Mouse (Mus musculus) intestine, embryonic 16.5 days (tissue): Measurements from ENCODE around the gene Calml4. TPM values are rescaled to one million over a fixed set of nuclear protein-coding genes. Genes with fewer than 3 reads are reported as not detected.
A peak's percentile ranks its signal among the peaks of the same experiment; 100 is the strongest.

Source experiments
- ATAC-seq: fragments of 200-750 bp; cut with Nextera tagmentation; 2 replicates; pipeline ENCODE4 v1.8.0; 2017; ENCODE audit warnings: moderate TSS enrichment, moderate library complexity
- H3K27ac ChIP-seq: fragments of 300-500 bp; sonication (generic); 2 replicates; pipeline ENCODE4 v1.5.1; 2014; ENCODE audit warnings: mild to moderate bottlenecking, low read length
- H3K27me3 ChIP-seq: fragments of 300-500 bp; sonication (generic); replicated peaks from 2 replicates; pipeline ENCODE4 v1.6.1; 2014; ENCODE audit warnings: low read length, control low read depth, mixed read lengths; ENCODE audit not compliant: control insufficient read depth, insufficient read depth
- H3K36me3 ChIP-seq: fragments of 300-500 bp; sonication (generic); 2 replicates; pipeline ENCODE4 v1.6.1; 2014; ENCODE audit warnings: low read length, control low read depth; ENCODE audit not compliant: control insufficient read depth, insufficient read depth
- H3K4me1 ChIP-seq: fragments of 300-500 bp; sonication (generic); 2 replicates; pipeline ENCODE4 v1.6.1; 2014; ENCODE audit warnings: low read length, control low read depth, mixed read lengths; ENCODE audit not compliant: control insufficient read depth, insufficient read depth
- H3K4me2 ChIP-seq: fragments of 300-500 bp; sonication (generic); 2 replicates; pipeline ENCODE4 v1.6.1; 2014; ENCODE audit warnings: low read depth, low read length, control low read depth
- H3K4me3 ChIP-seq: fragments of 300-500 bp; sonication (generic); 2 replicates; pipeline ENCODE4 v1.5.1; 2014; ENCODE audit warnings: mild to moderate bottlenecking, low read length
- H3K9ac ChIP-seq: fragments of 300-500 bp; sonication (generic); 2 replicates; pipeline ENCODE4 v1.6.1; 2014; ENCODE audit warnings: low read depth, low read length
- H3K9me3 ChIP-seq: fragments of 300-500 bp; sonication (generic); 2 replicates; pipeline ENCODE4 v1.6.1; 2016; ENCODE audit warnings: low read length, control low read depth; ENCODE audit not compliant: control insufficient read depth
- WGBS: fragments of 180-500 bp; shearing (Covaris S2); extraction: QIAGEN DNeasy Blood & Tissue Kit; methylation state at CpG from one replicate; pipeline ENCODE4 v1.1.7; 2014; 5-methylcytosine and 5-hydroxymethylcytosine counted together
- polyA plus RNA-seq: library from polyadenylated mRNA; unstranded; fragments of >200 nt; fragmentation: Nextera tagmentation; extraction: Ambion mirVana; gene quantifications from 2 replicates; pipeline ENCODE4 v1.2.1, GENCODE M21; 2015

Gene Calml4
- 286 and 319 TPM in 2 replicates for polyA plus RNA-seq

DNA sequence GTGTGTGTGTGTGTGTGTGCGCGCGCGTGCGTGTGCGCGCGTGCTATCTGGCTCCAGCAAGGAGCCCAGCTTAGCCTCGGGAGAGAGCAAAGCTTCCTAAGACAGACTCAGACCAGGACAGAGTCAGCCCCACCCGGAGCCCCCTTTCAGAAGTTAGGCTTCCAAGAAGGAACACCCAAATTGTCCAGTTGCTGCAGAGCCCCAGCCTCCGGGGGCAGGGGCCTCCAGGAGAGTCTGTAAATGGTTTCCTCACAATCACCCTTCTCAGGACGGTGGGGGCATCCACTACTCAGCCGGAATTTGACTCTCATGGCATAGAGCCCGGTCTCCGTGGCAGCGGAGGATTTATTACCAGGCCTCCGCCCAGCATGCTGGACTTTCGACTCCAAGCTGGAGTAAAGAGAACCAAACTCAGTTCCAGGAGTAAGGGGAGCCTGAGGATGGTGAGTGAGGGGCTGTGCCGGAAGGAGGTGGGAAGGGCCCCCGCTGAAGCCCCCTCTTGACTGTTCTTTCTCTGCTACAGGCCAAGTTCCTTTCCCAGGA is at the start of gene Calml4:
TSS of gene Calml4 (plus strand) at position 362 of the 543 bp plus-strand sequence.
- WGBS = 13% methylated on average over 20 of the region's 20 CpGs
- H3K4me1 ChIP-seq = peaks cover 25% of the 10 kb centered on the region
- H3K36me3 ChIP-seq = no peaks in the 10 kb centered on the region
- peak within 1 kb of the TSS; percentile 97 for H3K27ac ChIP-seq
- peak within 1 kb of the TSS; percentile 69 for H3K9ac ChIP-seq
- H3K9me3 ChIP-seq = no peaks in the 10 kb centered on the region
- H3K27me3 ChIP-seq = no peaks in the 10 kb centered on the region
- ATAC-seq = peak; percentile 89
- H3K4me3 ChIP-seq = peak within 1 kb of the TSS; percentile 51
- peak within 1 kb of the TSS; percentile 60 for H3K4me2 ChIP-seq

DNA sequence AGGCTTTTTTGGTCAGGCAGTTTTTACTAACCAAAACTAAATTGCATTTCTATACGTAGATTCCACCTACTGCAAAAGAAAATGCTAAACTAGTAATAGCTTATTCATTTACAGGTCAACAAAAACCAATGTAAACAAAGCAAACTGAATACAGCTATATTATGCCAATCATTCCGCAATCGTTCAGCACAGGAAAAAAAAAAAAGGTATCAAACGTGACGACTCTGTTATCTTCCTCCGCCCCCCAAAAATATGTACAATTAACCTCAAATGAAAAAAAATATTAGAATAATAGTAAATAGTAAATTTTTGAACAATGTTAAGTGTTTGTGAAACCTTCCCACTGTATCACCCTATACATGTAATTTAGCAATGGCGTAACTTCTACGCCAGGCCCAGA is 47.8 kb upstream of the Calml4 start:
- peak overlapping the region; percentile 96 for H3K9ac ChIP-seq
- H3K9me3 ChIP-seq = no peaks in the 10 kb centered on the region
- H3K4me1 ChIP-seq = peaks cover 16% of the 10 kb centered on the region
- peak overlapping the region; percentile 99 for H3K4me3 ChIP-seq
- H3K36me3 ChIP-seq = no peaks in the 10 kb centered on the region
- no peak for ATAC-seq
- H3K27ac ChIP-seq = no peak overlapping the region
- H3K27me3 ChIP-seq = no peaks in the 10 kb centered on the region
- H3K4me2 ChIP-seq = peak overlapping the region; percentile 84
- 12% methylated on average over 8 of the region's 8 CpGs for WGBS

DNA sequence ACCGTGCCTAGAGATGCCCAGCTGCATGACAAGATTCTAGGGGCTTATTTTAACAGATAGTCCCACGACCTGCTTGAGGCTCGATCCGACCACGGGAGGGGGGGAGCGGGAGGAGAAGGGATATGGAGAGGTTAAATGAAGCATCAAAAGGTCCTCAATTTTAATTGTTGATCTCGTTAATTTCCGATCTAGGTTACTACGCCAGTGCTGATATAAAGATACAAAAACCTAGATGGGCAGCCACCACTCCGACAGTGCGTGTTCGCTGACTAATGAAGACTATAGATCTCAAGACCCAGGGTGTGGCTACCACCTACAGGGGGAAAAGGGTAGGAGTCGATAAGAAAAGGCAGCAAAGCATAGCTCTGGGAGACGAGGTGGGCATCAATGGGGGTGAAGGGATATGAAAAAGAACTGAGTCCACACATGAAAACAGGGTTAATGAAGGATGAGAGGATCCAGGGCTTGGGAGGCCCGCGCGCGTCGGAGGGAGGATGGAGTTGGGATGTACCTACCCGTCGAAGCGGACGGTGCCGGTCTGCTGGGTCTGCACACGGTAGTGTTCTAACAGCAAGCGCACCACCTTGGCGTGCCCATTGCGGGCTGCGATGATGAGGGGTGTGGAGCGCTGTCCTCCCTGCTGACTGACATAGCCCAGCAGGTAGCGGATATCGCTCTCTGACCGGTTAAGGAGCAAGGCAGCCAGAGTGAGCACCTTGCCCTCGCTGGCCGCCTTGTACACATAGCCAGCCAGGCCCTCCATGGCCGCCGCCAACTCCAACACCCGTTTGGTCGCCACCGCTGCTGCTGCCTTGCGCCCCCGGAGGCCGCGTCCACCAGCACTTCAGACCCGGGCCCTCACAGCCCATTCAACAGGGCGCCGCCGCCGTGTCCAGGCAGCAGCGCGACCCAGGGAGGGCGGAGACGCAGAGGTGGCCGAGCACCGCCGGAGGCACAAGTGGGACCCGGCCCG is 47.1 kb upstream of the Calml4 start:
- no peaks in the 10 kb centered on the region for H3K27me3 ChIP-seq
- H3K4me2 ChIP-seq = peak overlapping the region; percentile 84
- peak; percentile 34 for ATAC-seq
- H3K36me3 ChIP-seq = no peaks in the 10 kb centered on the region
- H3K9me3 ChIP-seq = no peaks in the 10 kb centered on the region
- peak overlapping the region; percentile 99 for H3K4me3 ChIP-seq
- peak overlapping the region; percentile 96 for H3K9ac ChIP-seq
- under 1% methylated on average over 58 of the region's 58 CpGs for WGBS
- H3K4me1 ChIP-seq = peaks cover 16% of the 10 kb centered on the region
- peak overlapping the region; percentile 96 for H3K27ac ChIP-seq

DNA sequence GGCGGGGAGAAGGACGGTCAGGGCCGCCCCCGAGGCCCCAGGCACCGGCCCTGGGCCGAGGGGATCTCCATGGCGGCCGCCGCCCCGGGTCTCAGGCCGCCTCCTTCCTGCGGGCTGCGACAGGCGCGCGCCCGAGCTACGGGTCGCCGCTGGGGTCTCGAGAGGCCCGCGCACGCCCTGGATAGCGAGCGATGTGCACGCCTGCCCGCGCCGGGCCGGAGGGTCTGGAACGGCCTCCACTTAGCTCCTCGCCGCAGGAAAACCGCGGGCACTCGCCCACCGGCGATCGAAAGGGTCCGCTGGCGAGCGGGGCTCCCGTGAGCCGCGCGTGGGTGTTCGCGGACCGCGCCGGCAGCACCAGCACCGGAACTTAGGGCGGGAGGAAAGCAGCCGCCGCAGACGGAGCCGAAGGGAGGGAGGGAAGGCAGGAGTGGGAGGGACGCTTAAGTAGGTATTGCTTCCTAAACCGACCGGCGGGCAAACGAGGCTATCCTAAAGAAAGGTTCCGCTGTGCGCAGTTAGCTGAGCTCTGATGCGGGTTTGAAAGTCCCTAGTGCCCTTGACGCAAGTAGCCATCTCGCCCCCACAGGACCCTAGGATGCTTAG is 46.3 kb upstream of the Calml4 start, which contains the start of gene Fem1b:
TSS of gene Fem1b (minus strand) at position 419 of the 606 bp plus-strand sequence.
- H3K27ac ChIP-seq = peak within 1 kb of the TSS; percentile 96
- ATAC-seq = peak; percentile 93
- no peaks in the 10 kb centered on the region for H3K36me3 ChIP-seq
- peaks cover 16% of the 10 kb centered on the region for H3K4me1 ChIP-seq
- H3K27me3 ChIP-seq = no peaks in the 10 kb centered on the region
- 0% methylated on average over 68 of the region's 68 CpGs for WGBS
- H3K4me3 ChIP-seq = peak within 1 kb of the TSS; percentile 99
- peak within 1 kb of the TSS; percentile 96 for H3K9ac ChIP-seq
- no peaks in the 10 kb centered on the region for H3K9me3 ChIP-seq
- peak within 1 kb of the TSS; percentile 84 for H3K4me2 ChIP-seq

DNA sequence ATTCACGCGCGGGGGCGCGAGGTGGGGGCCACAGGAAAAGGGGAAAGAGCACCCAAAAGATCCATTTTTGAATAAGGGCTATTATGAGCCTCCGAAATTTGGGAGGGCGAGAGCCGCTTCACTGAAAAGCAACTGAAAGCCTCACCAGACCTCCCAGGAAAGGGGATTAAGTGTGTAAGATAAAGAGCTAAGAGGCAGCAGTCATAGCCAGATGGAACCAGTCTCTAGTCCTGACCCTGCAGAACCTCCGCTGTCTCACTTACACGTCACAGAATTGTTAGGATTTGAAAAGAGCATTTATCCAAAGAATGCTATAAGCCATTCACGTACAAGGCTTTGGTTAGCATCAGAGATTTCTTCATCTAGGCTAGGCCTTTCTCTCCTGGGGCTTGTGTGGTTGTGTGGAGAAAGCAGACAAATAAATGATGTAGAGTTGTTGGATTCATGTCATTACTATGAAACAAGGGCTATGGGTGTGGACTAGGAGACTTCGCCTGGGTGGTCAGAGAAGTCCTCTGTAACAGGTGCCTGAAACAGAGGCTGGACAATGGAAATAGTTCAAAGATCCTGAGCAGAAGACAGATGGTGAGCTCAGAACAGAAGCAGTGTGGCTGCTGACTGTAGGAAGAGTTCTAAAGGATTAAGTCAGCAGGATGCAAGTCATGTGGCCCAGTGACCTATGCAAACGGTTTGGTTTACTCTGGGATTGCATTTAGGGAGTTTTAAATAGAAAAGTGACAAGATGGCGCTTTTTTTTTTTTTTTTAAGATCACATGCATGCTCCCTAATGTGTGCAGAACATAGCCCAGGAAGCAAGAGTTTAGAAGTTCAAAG is 45.4 kb upstream of the Calml4 start:
- peak overlapping the region; percentile 84 for H3K4me2 ChIP-seq
- WGBS = 13% methylated on average over 14 of the region's 14 CpGs
- H3K9me3 ChIP-seq = no peaks in the 10 kb centered on the region
- no peaks in the 10 kb centered on the region for H3K36me3 ChIP-seq
- H3K27me3 ChIP-seq = no peaks in the 10 kb centered on the region
- H3K4me1 ChIP-seq = peaks cover 16% of the 10 kb centered on the region
- H3K9ac ChIP-seq = peak overlapping the region; percentile 96
- no peak for ATAC-seq
- H3K4me3 ChIP-seq = peak overlapping the region; percentile 99
- peak overlapping the region; percentile 96 for H3K27ac ChIP-seq

DNA sequence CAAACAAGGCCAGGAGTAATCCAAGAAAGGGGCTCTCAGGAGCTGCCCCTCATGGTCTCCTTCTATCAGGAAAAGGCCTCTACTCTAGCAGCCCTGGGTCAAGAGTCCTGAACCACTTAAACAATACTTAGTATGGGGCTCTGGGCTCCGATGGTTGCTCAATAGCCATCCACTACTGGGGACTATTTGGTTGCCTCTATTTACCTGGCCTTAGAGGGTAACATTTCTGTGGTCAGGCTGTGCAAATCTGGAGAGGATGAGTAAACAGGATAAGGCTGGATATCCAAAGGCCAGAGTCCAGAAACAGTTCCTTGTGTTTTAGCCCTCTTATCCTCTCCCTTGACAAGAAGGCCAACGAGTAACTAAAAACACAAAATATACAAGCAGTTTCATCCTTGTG is 43.1 kb upstream of the Calml4 start:
- no peaks in the 10 kb centered on the region for H3K36me3 ChIP-seq
- no peak overlapping the region for H3K27ac ChIP-seq
- H3K9ac ChIP-seq = no peak overlapping the region
- no peaks in the 10 kb centered on the region for H3K9me3 ChIP-seq
- H3K4me1 ChIP-seq = peaks cover 11% of the 10 kb centered on the region
- ATAC-seq = no peak
- 74% methylated on average over 2 of the region's 2 CpGs for WGBS
- no peak overlapping the region for H3K4me3 ChIP-seq
- no peaks in the 10 kb centered on the region for H3K27me3 ChIP-seq
- no peak overlapping the region for H3K4me2 ChIP-seq

DNA sequence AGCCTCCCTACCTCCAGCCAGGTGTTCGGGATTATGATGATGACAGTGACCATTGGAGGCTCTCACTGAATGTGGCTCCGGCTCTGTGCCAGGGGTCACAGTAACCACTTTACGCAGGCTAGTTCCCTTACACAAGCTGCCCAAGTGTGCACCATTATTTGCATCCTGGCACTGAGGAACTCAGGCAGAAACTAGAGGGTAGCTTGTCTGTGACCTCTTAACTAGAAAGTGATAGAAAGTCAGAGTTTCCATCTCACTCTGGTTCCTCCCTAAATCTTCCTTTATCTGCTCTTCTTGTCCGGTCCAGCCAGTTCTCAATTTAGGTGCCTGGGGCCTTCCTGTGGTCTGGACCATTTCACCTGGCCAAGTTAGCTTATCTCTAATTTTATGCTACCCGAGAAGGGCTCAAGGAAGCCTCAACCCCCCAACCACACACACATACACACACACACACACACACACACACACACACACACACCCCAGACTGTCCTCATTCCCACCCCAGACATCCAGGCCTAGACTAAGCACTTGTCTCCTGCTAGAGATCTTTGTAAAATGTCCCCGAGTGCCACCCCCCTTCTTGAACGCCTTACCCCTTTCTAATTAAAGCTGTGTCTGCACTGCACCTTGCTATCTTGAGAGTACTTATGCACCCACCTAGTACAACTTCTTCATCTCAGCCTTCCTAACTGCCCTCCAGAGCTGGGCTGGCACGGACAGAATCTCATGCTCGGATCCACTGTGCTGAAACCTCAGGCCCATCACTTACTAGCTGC is 41.4 kb upstream of the Calml4 start:
- Histone ChIP-seq H3K4me2 (no peak overlapping the region), H3K27ac (no peak overlapping the region), H3K4me3 (no peak overlapping the region), H3K9me3 (no peaks in the 10 kb centered on the region), H3K4me1 (peaks cover 11% of the 10 kb centered on the region), H3K9ac (no peak overlapping the region), H3K27me3 (no peaks in the 10 kb centered on the region), H3K36me3 (no peaks in the 10 kb centered on the region)
- ATAC-seq = no peak
- 83% methylated on average over 9 of the region's 9 CpGs for WGBS

DNA sequence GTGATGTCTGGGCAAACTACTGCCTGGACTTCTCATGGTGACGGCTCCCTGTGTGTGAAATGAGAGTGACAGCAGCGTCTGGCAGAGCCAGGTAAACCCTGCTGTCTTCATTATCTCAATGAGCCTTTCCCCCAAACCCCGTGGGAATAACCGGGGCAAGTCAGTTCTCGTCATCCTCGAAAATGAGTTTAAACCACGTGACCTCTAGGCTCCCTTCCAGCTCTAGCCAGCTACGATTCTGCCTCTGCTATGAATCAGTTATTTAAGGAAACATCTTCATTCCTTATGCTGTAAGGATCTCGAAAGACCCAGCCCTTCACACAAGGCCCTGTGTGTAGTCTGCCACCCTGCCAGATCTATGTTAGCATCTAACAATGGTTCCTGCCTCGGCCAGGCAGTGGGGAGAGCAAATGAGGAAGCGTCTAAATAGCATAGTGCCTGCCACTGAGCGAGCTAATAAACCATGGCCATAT is 40.7 kb upstream of the Calml4 start:
- WGBS = 63% methylated on average over 12 of the region's 12 CpGs
- no peaks in the 10 kb centered on the region for H3K27me3 ChIP-seq
- no peak overlapping the region for H3K9ac ChIP-seq
- H3K27ac ChIP-seq = no peak overlapping the region
- no peak overlapping the region for H3K4me2 ChIP-seq
- no peak for ATAC-seq
- H3K36me3 ChIP-seq = no peaks in the 10 kb centered on the region
- H3K9me3 ChIP-seq = no peaks in the 10 kb centered on the region
- peaks cover 10% of the 10 kb centered on the region for H3K4me1 ChIP-seq
- no peak overlapping the region for H3K4me3 ChIP-seq
